7 mouse cellular contexts compared by ENCODE assay signal in genomic region chr2:25708121-25708520, GRCm38 (mm10). TPM values are rescaled to one million over a fixed set of nuclear protein-coding genes. Genes with fewer than 3 reads are reported as not detected.
DNase-seq lines count a peak whose midpoint lies in the region; ATAC-seq lines count a peak whose summit lies in the region.

No protein-coding gene starts in this region.

- DNase-seq in B cell, adult 2 months: peak; percentile 47 to 63
- peak; percentile 50 for DNase-seq in kidney, postnatal 10 days
- DNase-seq in lung, postnatal 36 days: peak; percentile 46
- DNase-seq in right cerebral cortex, postnatal 10 days (ENCODE audit: low spot score in 2 of 2): peak; percentile 64 to 72

- 81% methylated on average over 2 of the region's 2 CpGs for WGBS in heart, embryonic 14.5 days

- peak overlapping the region; percentile 32 for H3K4me2 ChIP-seq in heart, embryonic 14.5 days (ENCODE audit: low read length)

- H3K27ac ChIP-seq in heart, embryonic 14.5 days (replicated peaks in 1 of 2; ENCODE audit: control insufficient read depth in 1 of 2, insufficient read depth in 1 of 2, low read depth in 2 of 2, low read length in 2 of 2): no peak overlapping the region

- H3K36me3 ChIP-seq in heart, embryonic 14.5 days (ENCODE audit: control insufficient read depth, insufficient read depth, low read length): no peaks in the 10 kb centered on the region

- H3K9ac ChIP-seq in heart, embryonic 14.5 days (ENCODE audit: low read length): no peak overlapping the region; the same call in 1 of the 2 replicates

- ATAC-seq in CD4-positive, CD25-positive, alpha-beta regulatory T cell, adult 4 months: peak; percentile 19
- ATAC-seq in common myeloid progenitor, adult 5-6 weeks (replicated peaks; ENCODE audit: low read depth, poor library complexity, severe bottlenecking): peak; percentile 58
- ATAC-seq in heart, embryonic 14.5 days (ENCODE audit: insufficient number of reproducible peaks, insufficient read depth, low FRiP score, low read depth): no peak

- peaks cover 0 to 3% of the 10 kb centered on the region in 2 experiments; a peak in 2 of 4 replicates for H3K4me1 ChIP-seq in heart, embryonic 14.5 days (ENCODE audit: control insufficient read depth in 2 of 2, insufficient read depth in 2 of 2, low read length in 2 of 2)

- H3K4me3 ChIP-seq in heart, embryonic 14.5 days (ENCODE audit: control insufficient read depth in 1 of 2, insufficient read depth in 1 of 2, low read depth in 1 of 2, low read length in 2 of 2): no peak overlapping the region; a peak in 1 of 4 replicates

- no peaks in the 10 kb centered on the region for H3K27me3 ChIP-seq in heart, embryonic 14.5 days (ENCODE audit: control insufficient read depth, insufficient read depth, low read length)

- no peaks in the 10 kb centered on the region for H3K9me3 ChIP-seq in heart, embryonic 14.5 days (ENCODE audit: control insufficient read depth, low read length)

RNA-seq across cellular contexts. Expression of gene Bmyc, which starts 1.6 kb away (rescaled TPM):
- 100 to 1,000 TPM; 100 to 127 TPM for polyA plus RNA-seq in CD4-positive, CD25-positive, alpha-beta regulatory T cell, adult 4 months (2017; shearing (Covaris generic))
- total RNA-seq in common myeloid progenitor, adult 5-6 weeks (2017): 7.8 and 9.7 TPM in 2 replicates
- 36.7 and 44.1 TPM in 2 replicates for polyA plus RNA-seq in heart, embryonic 14.5 days (2014; fragmentation: Nextera tagmentation; extraction: Ambion mirVana)

RNA-seq across cellular contexts. Expression of gene Obp2a, which starts 8.3 kb away (rescaled TPM):
- not detected for polyA plus RNA-seq in CD4-positive, CD25-positive, alpha-beta regulatory T cell, adult 4 months (2017; shearing (Covaris generic))
- total RNA-seq in common myeloid progenitor, adult 5-6 weeks (2017): not detected in 2 replicates
- not detected in 2 replicates for polyA plus RNA-seq in heart, embryonic 14.5 days (2014; fragmentation: Nextera tagmentation; extraction: Ambion mirVana)

RNA-seq across cellular contexts. Expression of gene Lcn10, which starts 25.6 kb away (rescaled TPM):
- 1 to 10 TPM in 1 of 2 experiments, under 1 TPM in 1; 0.69 to 3.0 TPM for polyA plus RNA-seq in CD4-positive, CD25-positive, alpha-beta regulatory T cell, adult 4 months (2017; shearing (Covaris generic))
- not detected in 2 replicates for total RNA-seq in common myeloid progenitor, adult 5-6 weeks (2017)
- polyA plus RNA-seq in heart, embryonic 14.5 days (2014; fragmentation: Nextera tagmentation; extraction: Ambion mirVana): not detected in 2 replicates

RNA-seq across cellular contexts. Expression of gene Obp2b, which starts 28.7 kb away (rescaled TPM):
- polyA plus RNA-seq in CD4-positive, CD25-positive, alpha-beta regulatory T cell, adult 4 months (2017; shearing (Covaris generic)): not detected
- not detected in 2 replicates for total RNA-seq in common myeloid progenitor, adult 5-6 weeks (2017)
- polyA plus RNA-seq in heart, embryonic 14.5 days (2014; fragmentation: Nextera tagmentation; extraction: Ambion mirVana): not detected in 2 replicates

RNA-seq across cellular contexts. Expression of gene Lcn6, which starts 31.5 kb away (rescaled TPM):
- polyA plus RNA-seq in CD4-positive, CD25-positive, alpha-beta regulatory T cell, adult 4 months (2017; shearing (Covaris generic)): not detected
- not detected in 2 replicates for total RNA-seq in common myeloid progenitor, adult 5-6 weeks (2017)
- polyA plus RNA-seq in heart, embryonic 14.5 days (2014; fragmentation: Nextera tagmentation; extraction: Ambion mirVana): not detected in 2 replicates
